Mouse (Mus musculus): ENCODE measurements around the gene Zfp534. TPM values are rescaled to one million over a fixed set of nuclear protein-coding genes. Genes with fewer than 3 reads are reported as not detected.

Zfp534 gene
- total RNA-seq (2023) = not detected in 2 replicates

GRCm38 (mm10) chr4:147702453-147702852 is at the start of gene Zfp534:
Gene Zfp534, minus strand, starts transcription at chr4:147702553.

DNA sequence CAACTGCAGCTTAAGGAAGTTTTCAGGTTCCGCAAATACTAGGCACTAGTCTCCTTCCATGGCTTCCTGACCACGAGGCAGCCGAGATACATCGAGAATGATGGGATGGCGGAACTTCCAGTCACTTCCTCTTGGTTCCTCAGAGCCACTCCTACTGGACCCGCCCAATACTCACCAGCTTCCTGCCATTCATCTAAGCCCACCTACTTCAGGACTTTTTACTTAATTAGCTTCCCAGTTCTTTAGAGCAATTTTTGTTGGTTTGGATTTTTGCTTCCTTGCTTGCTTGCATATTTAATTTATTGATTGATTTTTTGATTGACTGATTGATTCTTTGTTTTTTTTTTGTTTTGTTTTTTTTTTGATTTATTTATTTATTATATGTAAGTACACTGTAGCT is 59.9 kb downstream of the Zfp534 start, which contains the start of gene Zfp979:
Gene Zfp979, minus strand, starts transcription at position 101 of the 400 bp plus-strand sequence.

Other genes with a start within 250 kb of the Zfp534 start
- 0.32 TPM in 1 of 2 replicates, not detected in the other for gene Zfp982, start 210.1 kb downstream of the Zfp534 start, total RNA-seq (2023)
- 0.11 and 0.38 TPM in 2 replicates for gene Gm16503, start 162.3 kb downstream of the Zfp534 start, total RNA-seq (2023)
- 0.41 TPM in 1 of 2 replicates, not detected in the other for gene Zfp985, start 149.3 kb downstream of the Zfp534 start, total RNA-seq (2023)
- gene Zfp979, start 60.0 kb downstream of the Zfp534 start, total RNA-seq (2023) = 0.25 TPM in 1 of 2 replicates, not detected in the other
- gene Zfp984, start 107.2 kb upstream of the Zfp534 start, total RNA-seq (2023) = 7.7 and 8.7 TPM in 2 replicates
- 1.6 and 2.9 TPM in 2 replicates for gene Zfp933, start 145.8 kb upstream of the Zfp534 start, total RNA-seq (2023)
- gene Miip, start 166.3 kb upstream of the Zfp534 start, total RNA-seq (2023) = 25.1 and 38.1 TPM in 2 replicates
- 3.2 and 4.5 TPM in 2 replicates for gene Fv1, start 166.4 kb upstream of the Zfp534 start, total RNA-seq (2023)
- 67.5 and 70.7 TPM in 2 replicates for gene Mfn2, start 202.2 kb upstream of the Zfp534 start, total RNA-seq (2023)
- 19.2 and 20.5 TPM in 2 replicates for gene Plod1, start 234.2 kb upstream of the Zfp534 start, total RNA-seq (2023)
- 54.9 and 75.9 TPM in 2 replicates for gene 2510039O18Rik, start 238.3 kb upstream of the Zfp534 start, total RNA-seq (2023)

Measured in neutrophil, adult 65 days (primary cell).